Mouse (Mus musculus): ENCODE measurements around the gene Hist1h3d. TPM values are rescaled to one million over a fixed set of nuclear protein-coding genes. Genes with fewer than 3 reads are reported as not detected.

Gene Hist1h3d
- total and polyA plus RNA-seq, 3 experiments, result 1.4 to 150 TPM; not detected in 1

DNA sequence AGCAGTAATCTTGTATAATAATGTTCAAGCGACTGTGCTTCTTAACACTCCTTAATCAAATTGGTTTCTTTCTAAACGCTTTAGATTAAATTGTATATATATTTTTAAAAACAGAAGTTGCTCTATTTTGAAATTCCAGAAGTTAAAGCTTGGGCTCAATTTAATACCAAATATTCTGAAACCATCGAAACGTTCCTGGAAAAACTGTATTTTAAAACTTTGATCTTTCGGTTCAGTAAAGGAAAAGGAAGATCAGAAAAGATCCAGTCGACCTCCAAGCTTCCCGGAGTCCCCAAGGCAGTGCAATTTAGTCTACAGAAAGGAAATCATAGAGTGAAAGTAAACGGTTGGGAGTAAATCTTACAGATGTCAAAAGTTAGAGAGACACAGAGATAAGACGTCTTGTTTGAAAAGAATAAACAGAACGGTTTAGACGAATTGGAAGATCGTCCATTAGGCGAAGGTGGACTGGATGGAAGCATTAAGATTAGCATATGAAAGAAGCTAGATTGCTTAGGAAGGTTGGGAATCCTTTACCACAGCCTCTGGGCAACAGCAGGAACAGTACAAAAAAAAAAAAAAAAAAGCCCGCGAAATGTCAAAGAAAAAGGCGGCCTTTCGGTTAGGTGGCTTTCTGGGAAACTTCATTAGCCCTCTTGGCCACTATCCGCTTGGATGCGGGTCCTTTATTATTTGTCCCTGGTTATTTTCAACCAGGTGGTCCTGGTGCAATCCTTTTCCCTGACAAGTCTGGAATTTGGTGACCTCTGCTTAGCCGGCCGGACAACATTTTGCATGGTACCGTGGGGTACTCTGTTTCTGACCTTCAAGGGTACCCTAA lies 10.8 kb downstream of the Hist1h3d start:
- Histone ChIP-seq H3K9ac (ENCODE audit: control insufficient read depth, low read depth, low read length, poor library complexity, severe bottlenecking) (peak overlapping the region; percentile 79), H3K36me3 (ENCODE audit: control insufficient read depth in 1 of 2, insufficient read depth in 2 of 2, low read length in 2 of 2) (peaks cover 0 to 27% of the 10 kb centered on the region in 2 experiments; a peak in 2 of 4 replicates), H3K9me3 (replicated peaks; ENCODE audit: insufficient read depth, low read length) (no peaks in the 10 kb centered on the region), H3K4me3 (ENCODE audit: control insufficient read depth in 1 of 2, insufficient read depth in 1 of 2, low read depth in 2 of 2, low read length in 2 of 2) (peak overlapping the region; percentile 44 to 62), H3K27ac (ENCODE audit: control insufficient read depth, low read depth, low read length) (peak overlapping the region; percentile 99), H3K27me3 (ENCODE audit: control insufficient read depth in 1 of 2, insufficient read depth in 2 of 2, low read length in 2 of 2) (no peaks in the 10 kb centered on the region), H3K79me2 (ENCODE audit: control insufficient read depth, insufficient read depth, low read length, poor library complexity) (no peaks in the 10 kb centered on the region; the same call in 1 of the 2 replicates), H3K4me1 (ENCODE audit: control insufficient read depth in 1 of 2, insufficient read depth in 2 of 2, low read length in 2 of 2) (peaks cover 0 to 8% of the 10 kb centered on the region in 2 experiments; a peak in 2 of 4 replicates)
- TF ChIP-seq CTCF (IDR thresholded peaks at IDR 0.05 in 2 of 3, conservative IDR thresholded peaks at IDR 0.05 in 1 of 3; ENCODE audit: control insufficient read depth in 1 of 3, insufficient read depth in 1 of 3, low read depth in 2 of 3, low read length in 3 of 3, poor library complexity in 1 of 3, severe bottlenecking in 1 of 3) (no peak), GATA1 (IDR thresholded peaks at IDR 0.05; ENCODE audit: low read depth, low read length) (0 out of 2 replicates have a peak, but pooled peaks have one; percentile 32)
- DNase-seq (ENCODE audit: low read depth, low spot score), result peak; percentile 65

DNA sequence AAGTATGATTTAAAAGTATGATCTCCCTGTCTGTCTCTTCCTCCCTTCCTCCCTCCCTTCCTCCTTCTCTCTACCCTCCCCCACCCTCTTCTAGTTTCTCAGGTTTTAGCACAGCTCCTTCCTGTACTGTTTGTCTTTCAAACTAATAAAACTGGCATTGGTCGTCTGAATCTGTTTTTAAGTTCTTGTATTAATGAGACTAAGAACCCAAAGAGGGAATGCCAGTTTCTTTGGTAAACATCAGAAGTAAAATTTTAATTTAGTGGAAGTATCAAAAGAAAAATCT lies 11.3 kb downstream of the Hist1h3d start:
- no peak for TF ChIP-seq MAZ (IDR thresholded peaks at IDR 0.05; ENCODE audit: low read depth, low read length)
- no peak for TF ChIP-seq GABPA (IDR thresholded peaks at IDR 0.05; ENCODE audit: low read depth, low read length)
- TF ChIP-seq E2F4 (IDR thresholded peaks at IDR 0.05; ENCODE audit: borderline replicate concordance, low read depth, low read length), result no peak
- no peak for TF ChIP-seq HCFC1 (IDR thresholded peaks at IDR 0.05; ENCODE audit: low read depth, low read length)
- TF ChIP-seq MYC (IDR thresholded peaks at IDR 0.05; ENCODE audit: low read depth, low read length), result no peak
- no peak for TF ChIP-seq MEF2A (IDR thresholded peaks at IDR 0.05; ENCODE audit: extremely low read depth, insufficient replicate concordance, low read depth, low read length, poor library complexity, severe bottlenecking)
- TF ChIP-seq NELFE (IDR thresholded peaks at IDR 0.05; ENCODE audit: low read depth, low read length), result no peak
- TF ChIP-seq JUND (IDR thresholded peaks at IDR 0.05; ENCODE audit: low read depth, low read length), result no peak
- no peak for TF ChIP-seq ELF1 (IDR thresholded peaks at IDR 0.05; ENCODE audit: low read depth, low read length)
- TF ChIP-seq ETS1 (IDR thresholded peaks at IDR 0.05; ENCODE audit: low read depth, low read length), result no peak
- TF ChIP-seq MYB (IDR thresholded peaks at IDR 0.05; ENCODE audit: low read depth, low read length), result no peak
- no peak for TF ChIP-seq SIN3A (IDR thresholded peaks at IDR 0.05; ENCODE audit: low read length)
- no peak for TF ChIP-seq POLR2AphosphoS2 (IDR thresholded peaks at IDR 0.05; ENCODE audit: low read length)
- TF ChIP-seq CHD1 (IDR thresholded peaks at IDR 0.05; ENCODE audit: low read depth, low read length), result no peak
- TF ChIP-seq SMC3 (IDR thresholded peaks at IDR 0.05; ENCODE audit: low read depth, low read length), result no peak
- H3K36me3 ChIP-seq (ENCODE audit: control insufficient read depth in 1 of 2, insufficient read depth in 2 of 2, low read length in 2 of 2), result peaks cover 0 to 27% of the 10 kb centered on the region in 2 experiments; a peak in 2 of 4 replicates
- H3K27ac ChIP-seq (ENCODE audit: control insufficient read depth, low read depth, low read length), result peak overlapping the region; percentile 99
- no peaks in the 10 kb centered on the region for H3K9me3 ChIP-seq (replicated peaks; ENCODE audit: insufficient read depth, low read length)
- DNase-seq (ENCODE audit: low read depth, low spot score), result peak; percentile 70
- H3K79me2 ChIP-seq (ENCODE audit: control insufficient read depth, insufficient read depth, low read length, poor library complexity), result no peaks in the 10 kb centered on the region; the same call in 1 of the 2 replicates
- H3K9ac ChIP-seq (ENCODE audit: control insufficient read depth, low read depth, low read length, poor library complexity, severe bottlenecking), result peak overlapping the region; percentile 79
- peak overlapping the region; percentile 44 to 62 for H3K4me3 ChIP-seq (ENCODE audit: control insufficient read depth in 1 of 2, insufficient read depth in 1 of 2, low read depth in 2 of 2, low read length in 2 of 2)
- H3K4me1 ChIP-seq (ENCODE audit: control insufficient read depth in 1 of 2, insufficient read depth in 2 of 2, low read length in 2 of 2), result peaks cover 0 to 8% of the 10 kb centered on the region in 2 experiments; a peak in 2 of 4 replicates
- H3K27me3 ChIP-seq (ENCODE audit: control insufficient read depth in 1 of 2, insufficient read depth in 2 of 2, low read length in 2 of 2), result no peaks in the 10 kb centered on the region
